ENCODE assay signal across 9 mouse cellular contexts in genomic region chr1:38439751-38440470, GRCm38 (mm10).
DNase-seq lines count a peak whose midpoint lies in the region; ATAC-seq and TF ChIP-seq lines count a peak whose summit lies in the region.
"Had no signal": no experiment of that assay in that cellular context is flagged by ENCODE, and none has a peak within 500 bp of the region (broad histone marks: within the 10 kb centered on the region; RNA-seq: fewer than 3 reads in every experiment).

No protein-coding gene starts in this region.

- 22% methylated on average over 4 of the region's 4 CpGs for WGBS in forebrain, embryonic 13.5 days
- WGBS in kidney, postnatal 0 days: 15% methylated on average over 4 of the region's 4 CpGs

- H3K9ac ChIP-seq in forebrain, embryonic 13.5 days: 0 out of 2 replicates have a peak overlapping the region, but pooled peaks have one; percentile 4
- H3K9ac ChIP-seq in kidney, postnatal 0 days (ENCODE audit: low read depth, low read length): no peak overlapping the region

- DNase-seq in embryo, embryonic 10 days (ENCODE audit: low spot score): peak; percentile 47
- DNase-seq in embryo, embryonic 9.5 days (ENCODE audit: extremely low spot score): no peak
- DNase-seq in kidney, postnatal 0 days (ENCODE audit: low spot score): peak; percentile 96
- peak; percentile 33 for DNase-seq in neural tube, embryonic 10.5 days (ENCODE audit: extremely low spot score, low spot score)
- no peak for DNase-seq in adrenal gland, adult (ENCODE audit: inconsistent age in 2 of 2, low spot score in 1 of 2)
- no peak for DNase-seq in cerebellum, postnatal 4 days (ENCODE audit: low spot score in 2 of 2)
- no peak for DNase-seq in testis, postnatal 10 days (ENCODE audit: low spot score)

- no peaks in the 10 kb centered on the region for H3K9me3 ChIP-seq in forebrain, embryonic 13.5 days (replicated peaks)
- H3K9me3 ChIP-seq in kidney, postnatal 0 days (replicated peaks; ENCODE audit: low read length): no peaks in the 10 kb centered on the region

- H3K27ac ChIP-seq in forebrain, embryonic 13.5 days: peak overlapping the region; percentile 92
- H3K27ac ChIP-seq in kidney, postnatal 0 days: peak overlapping the region; percentile 51; the same call in 1 of the 2 replicates
- H3K27ac ChIP-seq: left cerebral cortex, adult 2 months had no signal

- H3K4me3 ChIP-seq in forebrain, embryonic 13.5 days: no peak overlapping the region
- H3K4me3 ChIP-seq in kidney, postnatal 0 days (replicated peaks; ENCODE audit: low read depth, low read length): no peak overlapping the region
- H3K4me3 ChIP-seq: left cerebral cortex, adult 2 months had no signal

- H3K36me3 ChIP-seq in forebrain, embryonic 13.5 days (ENCODE audit: poor library complexity, severe bottlenecking): no peaks in the 10 kb centered on the region
- no peaks in the 10 kb centered on the region for H3K36me3 ChIP-seq in kidney, postnatal 0 days (ENCODE audit: insufficient read depth, low read length)

- H3K4me2 ChIP-seq in forebrain, embryonic 13.5 days: peak overlapping the region; percentile 36
- H3K4me2 ChIP-seq in kidney, postnatal 0 days (ENCODE audit: low read length): peak overlapping the region; percentile 44

- H3K27me3 ChIP-seq in forebrain, embryonic 13.5 days: no peaks in the 10 kb centered on the region
- H3K27me3 ChIP-seq in kidney, postnatal 0 days (ENCODE audit: insufficient read depth, low read length): no peaks in the 10 kb centered on the region

- peaks cover 79% of the 10 kb centered on the region for H3K4me1 ChIP-seq in forebrain, embryonic 13.5 days
- peaks cover 30% of the 10 kb centered on the region for H3K4me1 ChIP-seq in kidney, postnatal 0 days (replicated peaks; ENCODE audit: insufficient read depth, low read length)

- no peak for ATAC-seq in forebrain, embryonic 13.5 days
- ATAC-seq in kidney, postnatal 0 days (replicated peaks; ENCODE audit: low FRiP score, low read depth): peak; percentile 86

- no peak for TF ChIP-seq CTCF in kidney, postnatal 0 days (IDR thresholded peaks at IDR 0.05; ENCODE audit: low read depth)

Comparison
In these comparisons a context has a peak if more than half of its experiments do, and no peak if none do; other contexts are left out.
1. DNase-seq: peak in embryo, embryonic 10 days (single experiment), kidney, postnatal 0 days (single experiment) and neural tube, embryonic 10.5 days (single experiment); none in embryo, embryonic 9.5 days (single experiment), adrenal gland, adult (0 of 2), cerebellum, postnatal 4 days (0 of 2) and testis, postnatal 10 days (single experiment).